Mouse (Mus musculus) kidney, adult 9 months (tissue): Measurements from ENCODE around the gene Mthfsd.

ENCODE experiments used
- DNase-seq: peaks from one replicate; pipeline ENCODE4 v3.0.0; 2022

Gene Mthfsd

DNA sequence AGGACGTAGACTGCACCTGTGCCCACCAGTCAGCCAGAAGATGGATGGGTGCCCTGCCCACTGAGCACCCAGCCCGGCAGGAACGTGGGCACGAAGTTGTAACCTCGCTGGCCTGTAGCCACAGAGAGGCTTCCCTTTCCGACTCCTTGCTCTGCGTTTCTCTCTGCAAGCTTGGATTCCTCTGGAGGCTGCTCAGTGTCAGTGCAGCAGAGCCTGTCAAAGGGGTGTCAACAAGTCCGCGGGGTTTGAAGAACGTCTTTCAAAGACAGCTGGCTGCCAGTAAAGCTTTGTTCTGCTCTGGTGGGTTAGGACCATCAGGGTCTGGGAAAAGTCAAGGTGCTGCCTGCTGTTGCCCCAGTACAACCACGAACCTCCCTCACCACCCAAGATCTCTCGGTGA is 36.7 kb downstream of the Mthfsd start:
- DNase-seq = no peak

DNA sequence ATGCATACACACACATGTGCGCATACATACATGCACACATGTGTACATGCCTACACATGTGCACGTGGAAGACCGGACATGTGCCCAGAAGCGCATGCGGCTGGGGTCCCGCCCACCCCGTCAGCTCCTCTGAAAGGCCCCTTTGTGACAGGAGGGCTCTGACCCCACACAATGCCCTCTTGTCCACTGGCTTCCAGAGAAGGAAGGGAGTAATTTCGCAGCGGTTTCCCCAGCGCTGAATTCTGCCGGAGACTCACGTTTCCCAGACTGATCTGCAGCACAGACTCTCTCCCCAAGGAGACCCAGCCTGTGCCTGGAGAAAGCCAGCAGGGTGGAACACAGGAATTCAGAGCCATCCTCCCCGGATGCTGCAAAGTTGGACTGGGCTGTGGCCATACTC is 44.5 kb downstream of the Mthfsd start:
- no peak for DNase-seq

- DNase-seq = no peak
These were observed 45.7 kb downstream of the Mthfsd start for GRCm38 (mm10) chr8:121062521-121062920.

DNA sequence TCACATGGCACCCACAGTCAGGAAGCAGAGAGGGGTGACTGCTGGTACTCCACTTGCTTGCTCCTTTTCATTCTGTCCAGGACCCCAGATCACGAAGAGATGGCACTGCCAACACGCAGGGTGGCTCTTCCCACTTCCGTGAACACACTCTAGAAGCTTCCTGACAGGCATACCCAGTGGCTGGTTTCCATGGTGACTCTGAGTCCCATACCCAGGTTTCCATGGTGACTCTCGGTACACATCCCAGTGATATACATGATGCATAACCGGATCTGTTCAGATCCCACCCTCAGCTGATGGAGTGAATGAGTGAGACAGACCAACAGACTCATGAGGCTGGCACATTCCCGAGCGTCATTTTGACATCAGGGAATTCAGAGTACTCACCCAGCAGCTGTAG is 49.1 kb downstream of the Mthfsd start:
- no peak for DNase-seq

GRCm38 (mm10) chr8:121058081-121058480 is 50.1 kb downstream of the Mthfsd start:
- DNase-seq = no peak

- DNase-seq = peak; percentile 15
These were observed 60.8 kb downstream of the Mthfsd start for GRCm38 (mm10) chr8:121047441-121047840.

DNA sequence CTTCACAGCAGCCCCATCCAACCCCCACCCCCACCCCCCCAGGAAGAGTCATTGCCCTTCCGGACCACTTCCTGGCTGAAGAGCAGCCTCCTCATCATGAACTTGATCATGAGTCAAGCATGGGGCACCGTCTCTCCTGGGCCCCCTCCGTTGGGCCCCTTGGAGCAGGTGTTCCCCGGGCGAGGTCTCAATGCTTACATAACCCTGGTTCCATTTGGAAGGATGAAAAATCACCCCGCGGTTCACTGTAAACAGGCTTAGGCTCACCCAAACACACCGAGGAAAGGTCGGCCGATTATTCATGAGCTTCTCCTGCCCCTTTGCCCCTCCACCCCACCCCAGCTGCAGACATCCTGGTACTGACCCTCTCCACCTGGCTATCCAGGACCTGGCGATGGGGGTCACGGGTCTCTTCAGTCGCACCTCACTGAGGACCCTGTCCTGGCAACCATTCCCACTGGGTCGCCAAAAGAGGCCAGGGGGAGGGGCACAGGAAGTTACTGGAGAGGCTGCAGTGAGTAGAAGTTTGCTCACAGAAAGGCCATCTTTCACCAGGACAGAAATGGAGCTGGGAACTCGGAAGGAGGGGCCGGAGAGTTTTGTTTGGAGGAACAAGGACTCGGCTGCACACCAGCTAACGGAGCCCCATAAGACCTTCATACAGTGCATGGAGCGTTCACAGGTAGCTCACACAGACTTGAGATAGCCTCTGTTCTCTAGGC is 64.3 kb downstream of the Mthfsd start:
- DNase-seq = peak; percentile 25
